Comparison of ENCODE assay signal across 7 mouse cellular contexts in genomic region chr5:128733955-128734354, GRCm38 (mm10). TPM values are rescaled to one million over a fixed set of nuclear protein-coding genes. Genes with fewer than 3 reads are reported as not detected.
DNase-seq lines count a peak whose midpoint lies in the region; TF ChIP-seq lines count a peak whose summit lies in the region.

No protein-coding gene starts in this region.

- H3K27ac ChIP-seq in testis, adult 2 months (ENCODE audit: control insufficient read depth, insufficient read depth, low read depth, low read length): peak overlapping the region; percentile 77
- no peak overlapping the region for H3K27ac ChIP-seq in embryonic fibroblast, embryonic 13.5 days (ENCODE audit: insufficient read depth, low read length)

- TF ChIP-seq POLR2A in testis, adult 2 months (IDR thresholded peaks at IDR 0.05; ENCODE audit: control insufficient read depth, low read depth, low read length): no peak
- TF ChIP-seq POLR2A in embryonic fibroblast, embryonic 13.5 days (IDR thresholded peaks at IDR 0.05; ENCODE audit: low read depth, low read length): no peak

- DNase-seq in testis, postnatal 14 days (ENCODE audit: low spot score): no peak
- DNase-seq in adrenal gland, postnatal 36 days: peak; percentile 43 to 46
- peak; percentile 16 for DNase-seq in large intestine, adult 2 months (ENCODE audit: low read depth, low spot score)
- DNase-seq in lung, postnatal 25 days (ENCODE audit: low spot score): peak; percentile 21
- DNase-seq in right cerebral cortex, postnatal 4 days: peak; percentile 40

- H3K27me3 ChIP-seq in testis, adult 2 months (ENCODE audit: control insufficient read depth, insufficient read depth, low read length): no peaks in the 10 kb centered on the region

- H3K36me3 ChIP-seq in testis, adult 2 months (ENCODE audit: control insufficient read depth, insufficient read depth, low read length): no peaks in the 10 kb centered on the region

- WGBS in large intestine, adult 2 months: 3% methylated on average over 6 of the region's 6 CpGs

- TF ChIP-seq CTCF in testis, adult 2 months (IDR thresholded peaks at IDR 0.05; ENCODE audit: control insufficient read depth, insufficient read depth, insufficient replicate concordance, low read depth, low read length): peak; percentile 66
- TF ChIP-seq CTCF in embryonic fibroblast, embryonic 13.5 days (IDR thresholded peaks at IDR 0.05; ENCODE audit: borderline replicate concordance, insufficient read depth, low read length): peak; percentile 74; the same call in 1 of the 2 replicates

- 0 out of 2 replicates have a peak, but pooled peaks cover 3% of the 10 kb centered on the region for H3K4me1 ChIP-seq in testis, adult 2 months (ENCODE audit: control insufficient read depth, insufficient read depth, low read length)
- H3K4me1 ChIP-seq in embryonic fibroblast, embryonic 13.5 days (ENCODE audit: control insufficient read depth, insufficient read depth, low read length): no peaks in the 10 kb centered on the region

- H3K4me3 ChIP-seq in testis, adult 2 months (ENCODE audit: control insufficient read depth, low read depth, low read length): peak overlapping the region; percentile 69
- H3K4me3 ChIP-seq in embryonic fibroblast, embryonic 13.5 days (ENCODE audit: insufficient read depth, low read length): no peak overlapping the region

RNA-seq across cellular contexts. Expression of gene Piwil1, which starts 31.6 kb away (rescaled TPM):
- 247 and 266 TPM in 2 replicates for polyA plus RNA-seq in testis, adult 2 months (2012; rRNA removed)
- total RNA-seq in adrenal gland, postnatal 36 days (2021): not detected
- polyA plus RNA-seq in embryonic fibroblast, embryonic 13.5 days (2011; ENCODE audit: insufficient read length, low read depth, missing spikeins): not detected in 2 replicates
- not detected in 2 replicates for polyA plus RNA-seq in large intestine, adult 2 months (2012; rRNA removed)

Comparison
In these comparisons a context has a peak if more than half of its experiments do, and no peak if none do; other contexts are left out.
1. RNA of gene Piwil1, which starts 31.6 kb away (polyA plus RNA-seq): 247 to 266 TPM in testis, adult 2 months; not detected in large intestine, adult 2 months and not detected in embryonic fibroblast, embryonic 13.5 days; every median in the first group is over 100 times any median in the second.